Mouse (Mus musculus): ENCODE results near the gene Nr0b2. TPM values are rescaled to one million over a fixed set of nuclear protein-coding genes. Genes with fewer than 3 reads are reported as not detected.
"Not testable (repeated sequence)": the region's sequence is repeated elsewhere in the genome, so short reads cannot be mapped to it uniquely, and the experiment has no call there.

Nr0b2 gene
- polyA plus RNA-seq (2015; fragmentation: Nextera tagmentation; extraction: Ambion mirVana): 0.49 and 0.90 TPM in 2 replicates

DNA sequence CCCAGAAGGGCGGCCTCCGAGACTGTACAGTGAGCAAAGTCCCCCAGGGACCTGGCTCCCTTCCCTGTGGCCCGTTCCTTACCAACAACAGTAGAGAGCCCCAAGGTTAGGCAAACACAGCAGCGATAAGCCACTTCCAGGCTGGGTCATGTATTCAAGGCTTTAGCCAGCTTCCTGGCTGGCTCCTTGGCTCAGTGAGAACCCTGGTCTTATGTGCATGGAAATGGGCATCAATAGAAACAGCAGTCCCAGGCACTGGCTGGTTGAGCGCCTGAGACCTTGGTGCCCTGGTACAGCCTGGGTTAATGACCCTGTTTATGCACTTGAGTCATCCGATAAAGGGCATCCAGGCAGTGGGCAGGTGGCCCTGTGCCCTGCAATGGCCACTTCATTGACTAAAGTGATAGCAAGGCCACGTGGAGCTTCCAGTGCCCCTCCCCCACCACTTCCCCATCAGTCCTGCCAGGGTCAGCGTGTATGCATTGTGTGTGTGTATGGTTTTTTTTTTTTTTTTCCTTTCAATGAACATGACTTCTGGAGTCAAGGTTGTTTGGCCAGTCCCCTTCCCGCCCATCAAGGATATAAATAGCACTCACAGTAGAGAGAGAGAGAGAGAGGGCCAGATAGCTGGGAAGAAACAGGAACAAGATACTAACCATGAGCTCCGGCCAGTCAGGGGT, at the start of gene Nr0b2:
Nr0b2 (plus strand) TSS at position 609 of the 680 bp plus-strand sequence.
- Histone ChIP-seq H3K4me2 (ENCODE audit: low read depth, low read length) (peak within 1 kb of the TSS; percentile 8; the same call in 1 of the 2 replicates), H3K4me1 (ENCODE audit: control insufficient read depth, low read depth, low read length) (peaks cover 22% of the 10 kb centered on the region), H3K36me3 (ENCODE audit: control insufficient read depth, insufficient read depth) (no peaks in the 10 kb centered on the region), H3K27me3 (ENCODE audit: control insufficient read depth, insufficient read depth, low read depth, low read length) (no peaks in the 10 kb centered on the region), H3K27ac (ENCODE audit: low read length) (no peak within 1 kb of the TSS), H3K4me3 (ENCODE audit: low read depth, low read length) (no peak within 1 kb of the TSS), H3K9ac (ENCODE audit: low read depth, low read length) (no peak within 1 kb of the TSS), H3K9me3 (replicated peaks; ENCODE audit: control insufficient read depth, low read length) (no peaks in the 10 kb centered on the region)
- no peak for ATAC-seq (ENCODE audit: low read depth)
- WGBS (ENCODE audit: insufficient replicate concordance): 35% methylated on average over 10 of the region's 10 CpGs

GRCm38 (mm10) chr4:133504300-133504699, 48.9 kb upstream of the Nr0b2 start:
- 24% methylated on average over 5 of the region's 5 CpGs for WGBS (ENCODE audit: insufficient replicate concordance)

DNA sequence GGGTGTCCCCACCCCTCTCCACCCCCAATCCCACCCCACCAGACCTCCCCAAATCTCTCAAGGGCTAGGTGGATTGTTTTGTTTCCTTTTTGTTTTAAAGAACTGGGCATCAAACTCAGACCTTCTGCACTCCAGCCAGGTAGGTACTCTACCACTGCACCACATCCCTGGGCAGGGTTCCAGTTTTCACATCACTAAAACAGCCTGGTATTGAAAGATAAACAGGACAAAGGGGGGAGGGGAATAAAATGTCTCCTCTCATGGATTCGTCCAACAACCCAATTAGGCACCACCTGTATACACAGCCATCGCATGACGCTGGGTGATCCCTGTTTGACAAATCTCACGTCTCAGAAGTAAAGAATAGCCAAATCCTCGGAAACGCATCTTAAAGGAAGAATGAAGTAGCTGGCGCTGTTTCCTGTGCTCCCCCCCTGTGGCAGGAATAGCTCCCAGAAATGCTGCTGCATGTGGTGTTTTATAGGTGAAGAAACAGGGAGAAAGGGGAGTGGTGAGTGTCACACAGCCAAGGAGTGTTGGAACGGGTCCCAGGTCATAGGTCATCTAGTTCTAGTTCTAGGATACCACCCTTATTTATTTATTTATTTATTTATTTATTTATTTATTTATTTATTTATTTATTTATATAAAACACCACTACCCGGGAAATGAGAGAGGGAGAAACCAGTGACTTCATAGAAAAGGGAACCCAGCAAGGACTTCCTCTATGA, 48.3 kb upstream of the Nr0b2 start:
- Histone ChIP-seq H3K9ac (ENCODE audit: low read depth, low read length) (no peak overlapping the region), H3K27me3 (ENCODE audit: control insufficient read depth, insufficient read depth, low read depth, low read length) (peaks cover 44% of the 10 kb centered on the region), H3K4me1 (ENCODE audit: control insufficient read depth, low read depth, low read length) (no peaks in the 10 kb centered on the region), H3K4me2 (ENCODE audit: low read depth, low read length) (no peak overlapping the region), H3K4me3 (ENCODE audit: low read depth, low read length) (no peak overlapping the region), H3K9me3 (replicated peaks; ENCODE audit: control insufficient read depth, low read length) (no peaks in the 10 kb centered on the region), H3K36me3 (ENCODE audit: control insufficient read depth, insufficient read depth) (no peaks in the 10 kb centered on the region), H3K27ac (ENCODE audit: low read length) (no peak overlapping the region)
- no peak for ATAC-seq (ENCODE audit: low read depth)
- 49% methylated on average over 9 of the region's 9 CpGs for WGBS (ENCODE audit: insufficient replicate concordance)

More at GRCm38 (mm10) chr4:133504300-133504699, 48.9 kb upstream of the Nr0b2 start:
- Histone ChIP-seq H3K4me1 (ENCODE audit: control insufficient read depth, low read depth, low read length) (no peaks in the 10 kb centered on the region), H3K9me3 (replicated peaks; ENCODE audit: control insufficient read depth, low read length) (no peaks in the 10 kb centered on the region), H3K27me3 (ENCODE audit: control insufficient read depth, insufficient read depth, low read depth, low read length) (peaks cover 51% of the 10 kb centered on the region), H3K4me2 (ENCODE audit: low read depth, low read length) (no peak overlapping the region), H3K27ac (ENCODE audit: low read length) (no peak overlapping the region), H3K36me3 (ENCODE audit: control insufficient read depth, insufficient read depth) (no peaks in the 10 kb centered on the region), H3K4me3 (ENCODE audit: low read depth, low read length) (no peak overlapping the region), H3K9ac (ENCODE audit: low read depth, low read length) (no peak overlapping the region)
- ATAC-seq (ENCODE audit: low read depth): no peak

DNA sequence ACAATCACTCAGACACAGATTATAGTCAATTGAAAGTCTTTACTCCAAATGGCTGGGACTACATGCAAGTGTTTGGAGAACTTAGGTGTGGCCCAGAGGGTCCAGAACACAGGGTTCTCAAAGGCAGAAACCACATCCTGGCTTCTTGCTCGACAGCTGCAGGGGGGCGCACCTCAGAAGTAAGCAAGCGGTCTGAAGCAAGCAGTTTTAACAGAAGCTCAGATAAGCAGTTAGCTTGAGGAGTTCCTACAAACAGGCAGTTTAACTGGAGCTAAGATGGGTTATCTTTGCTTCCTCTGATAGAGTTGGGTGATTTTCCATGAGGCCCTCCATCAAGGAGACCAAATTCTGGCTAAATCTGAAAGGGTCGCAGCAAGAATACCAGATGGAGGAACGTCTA, 46.6 kb upstream of the Nr0b2 start:
- H3K27me3 ChIP-seq (ENCODE audit: control insufficient read depth, insufficient read depth, low read depth, low read length): peaks cover 31% of the 10 kb centered on the region
- H3K9ac ChIP-seq (ENCODE audit: low read depth, low read length): no peak overlapping the region
- H3K4me2 ChIP-seq (ENCODE audit: low read depth, low read length): no peak overlapping the region
- no peak overlapping the region for H3K27ac ChIP-seq (ENCODE audit: low read length)
- ATAC-seq (ENCODE audit: low read depth): no peak
- no peak overlapping the region for H3K4me3 ChIP-seq (ENCODE audit: low read depth, low read length)
- H3K4me1 ChIP-seq (ENCODE audit: control insufficient read depth, low read depth, low read length): no peaks in the 10 kb centered on the region
- WGBS (ENCODE audit: insufficient replicate concordance): 26% methylated on average over 5 of the region's 5 CpGs
- no peaks in the 10 kb centered on the region for H3K36me3 ChIP-seq (ENCODE audit: control insufficient read depth, insufficient read depth)
- H3K9me3 ChIP-seq (replicated peaks; ENCODE audit: control insufficient read depth, low read length): no peaks in the 10 kb centered on the region

- H3K27me3 ChIP-seq (ENCODE audit: control insufficient read depth, insufficient read depth, low read depth, low read length): peaks cover 13% of the 10 kb centered on the region
Observed at GRCm38 (mm10) chr4:133508990-133509389, 44.2 kb upstream of the Nr0b2 start.

DNA sequence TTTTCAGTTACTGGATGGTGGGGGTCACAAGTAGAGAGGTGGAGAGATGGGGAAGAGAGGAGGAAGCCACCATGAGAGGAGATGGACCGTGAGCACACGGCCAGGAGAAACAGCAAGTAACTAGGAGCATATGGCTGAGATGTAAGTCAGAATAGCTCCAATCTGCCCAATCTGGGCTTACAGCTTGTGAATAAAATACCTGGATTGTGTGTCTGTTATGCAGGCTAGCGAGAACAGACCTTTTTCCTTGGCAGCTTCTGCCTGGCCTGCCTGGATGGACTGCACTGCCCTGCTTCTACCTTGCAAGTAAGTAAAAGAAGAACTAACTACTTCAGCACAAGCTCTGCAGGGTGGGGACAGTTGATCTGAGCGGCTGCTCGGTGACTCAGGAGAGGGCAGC, 42.1 kb upstream of the Nr0b2 start:
- Histone ChIP-seq H3K9me3 (replicated peaks; ENCODE audit: control insufficient read depth, low read length) (no peaks in the 10 kb centered on the region), H3K9ac (ENCODE audit: low read depth, low read length) (no peak overlapping the region), H3K27ac (ENCODE audit: low read length) (no peak overlapping the region), H3K4me1 (ENCODE audit: control insufficient read depth, low read depth, low read length) (no peaks in the 10 kb centered on the region), H3K27me3 (ENCODE audit: control insufficient read depth, insufficient read depth, low read depth, low read length) (peaks cover 5% of the 10 kb centered on the region), H3K4me2 (ENCODE audit: low read depth, low read length) (no peak overlapping the region), H3K4me3 (ENCODE audit: low read depth, low read length) (no peak overlapping the region), H3K36me3 (ENCODE audit: control insufficient read depth, insufficient read depth) (no peaks in the 10 kb centered on the region)
- 52% methylated on average over 5 of the region's 5 CpGs for WGBS (ENCODE audit: insufficient replicate concordance)
- no peak for ATAC-seq (ENCODE audit: low read depth)

More at GRCm38 (mm10) chr4:133508990-133509389, 44.2 kb upstream of the Nr0b2 start:
- H3K9ac ChIP-seq (ENCODE audit: low read depth, low read length): no peak overlapping the region
- H3K4me1 ChIP-seq (ENCODE audit: control insufficient read depth, low read depth, low read length): no peaks in the 10 kb centered on the region
- WGBS (ENCODE audit: insufficient replicate concordance): 65% methylated on average over 7 of the region's 7 CpGs
- no peak overlapping the region for H3K4me3 ChIP-seq (ENCODE audit: low read depth, low read length)
- no peaks in the 10 kb centered on the region for H3K9me3 ChIP-seq (replicated peaks; ENCODE audit: control insufficient read depth, low read length)
- no peak overlapping the region for H3K27ac ChIP-seq (ENCODE audit: low read length)
- no peaks in the 10 kb centered on the region for H3K36me3 ChIP-seq (ENCODE audit: control insufficient read depth, insufficient read depth)
- no peak overlapping the region for H3K4me2 ChIP-seq (ENCODE audit: low read depth, low read length)
- ATAC-seq (ENCODE audit: low read depth): no peak

- not testable (repeated sequence) for H3K36me3 ChIP-seq (ENCODE audit: control insufficient read depth, insufficient read depth); H3K9me3 ChIP-seq (replicated peaks; ENCODE audit: control insufficient read depth, low read length); ATAC-seq (ENCODE audit: low read depth); H3K27me3 ChIP-seq (ENCODE audit: control insufficient read depth, insufficient read depth, low read depth, low read length); H3K4me1 ChIP-seq (ENCODE audit: control insufficient read depth, low read depth, low read length); H3K9ac ChIP-seq (ENCODE audit: low read depth, low read length); H3K4me2 ChIP-seq (ENCODE audit: low read depth, low read length); H3K27ac ChIP-seq (ENCODE audit: low read length); H3K4me3 ChIP-seq (ENCODE audit: low read depth, low read length)
- WGBS (ENCODE audit: insufficient replicate concordance): 48% methylated on average over 4 of the region's 5 CpGs
Observed at GRCm38 (mm10) chr4:133512511-133512910, 40.7 kb upstream of the Nr0b2 start.

DNA sequence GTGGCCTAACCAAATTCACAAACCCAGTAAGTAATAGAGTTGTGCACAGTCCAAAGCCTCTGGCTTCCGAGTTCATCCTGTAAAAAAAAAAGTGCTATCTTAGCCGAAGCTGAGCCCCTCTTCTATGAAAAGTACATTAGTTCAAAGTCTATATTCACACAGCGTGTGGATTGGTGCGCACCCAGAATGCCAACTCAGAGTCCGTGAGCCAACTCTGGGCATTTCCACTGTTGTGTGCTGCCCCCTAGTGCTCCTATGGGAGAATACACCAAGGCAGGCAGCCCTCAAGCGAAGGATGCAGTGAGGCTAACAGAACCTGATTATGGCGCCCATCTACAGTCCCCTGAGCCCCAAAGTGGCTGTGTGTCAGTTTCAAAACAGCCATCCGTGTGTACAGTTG, 40.2 kb upstream of the Nr0b2 start:
- no peak overlapping the region for H3K9ac ChIP-seq (ENCODE audit: low read depth, low read length)
- peaks cover 6% of the 10 kb centered on the region for H3K27me3 ChIP-seq (ENCODE audit: control insufficient read depth, insufficient read depth, low read depth, low read length)
- H3K27ac ChIP-seq (ENCODE audit: low read length): no peak overlapping the region
- 6% methylated on average over 8 of the region's 8 CpGs for WGBS (ENCODE audit: insufficient replicate concordance)
- H3K36me3 ChIP-seq (ENCODE audit: control insufficient read depth, insufficient read depth): no peaks in the 10 kb centered on the region
- ATAC-seq (ENCODE audit: low read depth): peak; percentile 27; the same call in 1 of the 2 replicates
- no peak overlapping the region for H3K4me3 ChIP-seq (ENCODE audit: low read depth, low read length)
- H3K9me3 ChIP-seq (replicated peaks; ENCODE audit: control insufficient read depth, low read length): no peaks in the 10 kb centered on the region
- H3K4me1 ChIP-seq (ENCODE audit: control insufficient read depth, low read depth, low read length): no peaks in the 10 kb centered on the region
- H3K4me2 ChIP-seq (ENCODE audit: low read depth, low read length): no peak overlapping the region

All from liver, embryonic 16.5 days (tissue).